Mouse (Mus musculus): ENCODE measurements around the gene Eya3. TPM values are rescaled to one million over a fixed set of nuclear protein-coding genes. Genes with fewer than 3 reads are reported as not detected.
"Not testable (repeated sequence)": the region's sequence is repeated elsewhere in the genome, so short reads cannot be mapped to it uniquely, and the experiment has no call there.

Gene Eya3
- total and polyA plus RNA-seq, 2 experiments = 6.8 to 9.2 TPM

GRCm38 (mm10) chr4:132600465-132600864 lies 38.3 kb upstream of the Eya3 start:
- Histone ChIP-seq H3K4me1 (ENCODE audit: control insufficient read depth, insufficient read depth, low read length) (no peaks in the 10 kb centered on the region), H3K36me3 (ENCODE audit: control insufficient read depth, insufficient read depth, low read length) (no peaks in the 10 kb centered on the region), H3K4me3 (ENCODE audit: insufficient read depth, low read depth, low read length) (no peak overlapping the region), H3K27me3 (ENCODE audit: control insufficient read depth, insufficient read depth, low read length) (no peaks in the 10 kb centered on the region), H3K79me2 (ENCODE audit: control insufficient read depth, insufficient read depth, low read length) (no peaks in the 10 kb centered on the region), H3K27ac (replicated peaks; ENCODE audit: insufficient read depth, low read depth, low read length) (no peak overlapping the region), H3K9ac (ENCODE audit: low read depth, low read length) (no peak overlapping the region)
- WGBS = 89% methylated on average over 6 of the region's 6 CpGs
- no peak for DNase-seq (ENCODE audit: extremely low read depth, low read depth, low spot score)
- no peak for TF ChIP-seq CTCF (IDR thresholded peaks at IDR 0.05; ENCODE audit: low read depth, low read length)
- TF ChIP-seq POLR2A (IDR thresholded peaks at IDR 0.05; ENCODE audit: extremely low read depth, insufficient read depth, low read length) = no peak

GRCm38 (mm10) chr4:132601242-132601641 lies 37.5 kb upstream of the Eya3 start:
- not testable (repeated sequence) for H3K36me3 ChIP-seq (ENCODE audit: control insufficient read depth, insufficient read depth, low read length); DNase-seq (ENCODE audit: extremely low read depth, low read depth, low spot score); H3K27ac ChIP-seq (replicated peaks; ENCODE audit: insufficient read depth, low read depth, low read length); H3K4me3 ChIP-seq (ENCODE audit: insufficient read depth, low read depth, low read length); H3K4me1 ChIP-seq (ENCODE audit: control insufficient read depth, insufficient read depth, low read length); H3K79me2 ChIP-seq (ENCODE audit: control insufficient read depth, insufficient read depth, low read length); H3K27me3 ChIP-seq (ENCODE audit: control insufficient read depth, insufficient read depth, low read length); H3K9ac ChIP-seq (ENCODE audit: low read depth, low read length)
- 85% methylated on average over 4 of the region's 5 CpGs for WGBS

- Histone ChIP-seq H3K4me1 (ENCODE audit: control insufficient read depth, insufficient read depth, low read length) (no peaks in the 10 kb centered on the region; the same call in 1 of the 2 replicates), H3K36me3 (ENCODE audit: control insufficient read depth, insufficient read depth, low read length) (no peaks in the 10 kb centered on the region), H3K4me3 (ENCODE audit: insufficient read depth, low read depth, low read length) (no peak overlapping the region), H3K79me2 (ENCODE audit: control insufficient read depth, insufficient read depth, low read length) (no peaks in the 10 kb centered on the region), H3K9ac (ENCODE audit: low read depth, low read length) (no peak overlapping the region), H3K27ac (replicated peaks; ENCODE audit: insufficient read depth, low read depth, low read length) (no peak overlapping the region), H3K27me3 (ENCODE audit: control insufficient read depth, insufficient read depth, low read length) (no peaks in the 10 kb centered on the region)
- no peak for TF ChIP-seq POLR2A (IDR thresholded peaks at IDR 0.05; ENCODE audit: extremely low read depth, insufficient read depth, low read length)
- no peak for TF ChIP-seq CTCF (IDR thresholded peaks at IDR 0.05; ENCODE audit: low read depth, low read length)
- WGBS = 94% methylated on average over 4 of the region's 4 CpGs
- no peak for DNase-seq (ENCODE audit: extremely low read depth, low read depth, low spot score)
Measured at GRCm38 (mm10) chr4:132603468-132603867, 35.3 kb upstream of the Eya3 start.

GRCm38 (mm10) chr4:132605816-132606215 lies 33.0 kb upstream of the Eya3 start:
- no peaks in the 10 kb centered on the region for H3K27me3 ChIP-seq (ENCODE audit: control insufficient read depth, insufficient read depth, low read length)
- TF ChIP-seq CTCF (IDR thresholded peaks at IDR 0.05; ENCODE audit: low read depth, low read length) (no peak), POLR2A (IDR thresholded peaks at IDR 0.05; ENCODE audit: extremely low read depth, insufficient read depth, low read length) (no peak)
- H3K27ac ChIP-seq (replicated peaks; ENCODE audit: insufficient read depth, low read depth, low read length) = no peak overlapping the region
- peak; percentile 57 for DNase-seq (ENCODE audit: extremely low read depth, low read depth, low spot score)
- H3K79me2 ChIP-seq (ENCODE audit: control insufficient read depth, insufficient read depth, low read length) = no peaks in the 10 kb centered on the region
- H3K4me3 ChIP-seq (ENCODE audit: insufficient read depth, low read depth, low read length) = no peak overlapping the region
- no peak overlapping the region for H3K9ac ChIP-seq (ENCODE audit: low read depth, low read length)
- peaks cover 2% of the 10 kb centered on the region; the same call in 1 of the 2 replicates for H3K4me1 ChIP-seq (ENCODE audit: control insufficient read depth, insufficient read depth, low read length)
- no peaks in the 10 kb centered on the region for H3K36me3 ChIP-seq (ENCODE audit: control insufficient read depth, insufficient read depth, low read length)
- WGBS = 68% methylated on average over 5 of the region's 5 CpGs

- no peak overlapping the region for H3K9ac ChIP-seq (ENCODE audit: low read depth, low read length)
- no peak overlapping the region for H3K27ac ChIP-seq (replicated peaks; ENCODE audit: insufficient read depth, low read depth, low read length)
- H3K27me3 ChIP-seq (ENCODE audit: control insufficient read depth, insufficient read depth, low read length) = no peaks in the 10 kb centered on the region
- TF ChIP-seq CTCF (IDR thresholded peaks at IDR 0.05; ENCODE audit: low read depth, low read length) = no peak
- no peak for TF ChIP-seq POLR2A (IDR thresholded peaks at IDR 0.05; ENCODE audit: extremely low read depth, insufficient read depth, low read length)
- no peak for DNase-seq (ENCODE audit: extremely low read depth, low read depth, low spot score)
- peaks cover 2% of the 10 kb centered on the region; the same call in 1 of the 2 replicates for H3K4me1 ChIP-seq (ENCODE audit: control insufficient read depth, insufficient read depth, low read length)
- H3K79me2 ChIP-seq (ENCODE audit: control insufficient read depth, insufficient read depth, low read length) = no peaks in the 10 kb centered on the region
- H3K36me3 ChIP-seq (ENCODE audit: control insufficient read depth, insufficient read depth, low read length) = no peaks in the 10 kb centered on the region
- WGBS = 56% methylated on average over 4 of the region's 4 CpGs
- H3K4me3 ChIP-seq (ENCODE audit: insufficient read depth, low read depth, low read length) = no peak overlapping the region
Measured at GRCm38 (mm10) chr4:132608147-132608546, 30.6 kb upstream of the Eya3 start.

- H3K27me3 ChIP-seq (ENCODE audit: control insufficient read depth, insufficient read depth, low read length) = no peaks in the 10 kb centered on the region
- WGBS = 68% methylated on average over 3 of the region's 3 CpGs
- TF ChIP-seq CTCF (IDR thresholded peaks at IDR 0.05; ENCODE audit: low read depth, low read length) (no peak), POLR2A (IDR thresholded peaks at IDR 0.05; ENCODE audit: extremely low read depth, insufficient read depth, low read length) (no peak)
- DNase-seq (ENCODE audit: extremely low read depth, low read depth, low spot score) = peak; percentile 69
- H3K79me2 ChIP-seq (ENCODE audit: control insufficient read depth, insufficient read depth, low read length) = no peaks in the 10 kb centered on the region
- 0 out of 2 replicates have a peak overlapping the region, but pooled peaks have one; percentile 26 for H3K27ac ChIP-seq (replicated peaks; ENCODE audit: insufficient read depth, low read depth, low read length)
- H3K36me3 ChIP-seq (ENCODE audit: control insufficient read depth, insufficient read depth, low read length) = no peaks in the 10 kb centered on the region
- H3K4me1 ChIP-seq (ENCODE audit: control insufficient read depth, insufficient read depth, low read length) = peaks cover 2% of the 10 kb centered on the region; the same call in 1 of the 2 replicates
- H3K9ac ChIP-seq (ENCODE audit: low read depth, low read length) = no peak overlapping the region
- H3K4me3 ChIP-seq (ENCODE audit: insufficient read depth, low read depth, low read length) = no peak overlapping the region
Measured at GRCm38 (mm10) chr4:132610301-132610984, 28.3 kb upstream of the Eya3 start.
